Mouse (Mus musculus) CH12.LX (cell line): ENCODE results near the gene Sh2b1.
"Not testable (repeated sequence)": the region's sequence is repeated elsewhere in the genome, so short reads cannot be mapped to it uniquely, and the experiment has no call there.

Source experiments
- BHLHE40 ChIP-seq: IDR thresholded peaks from 2 replicates; pipeline ENCODE4 v1.6.1; 2011; ENCODE audit warnings: mild to moderate bottlenecking, low read depth, low read length, improper control_type of control experiment
- CTCF ChIP-seq, 2 experiments: IDR thresholded peaks in 1 of 2; conservative IDR thresholded peaks in 1 of 2; 2 replicates each; pipeline ENCODE4 v1.5.1; 2011 to 2012; ENCODE audit warnings: low read depth in 2 of 2, low read length in 2 of 2, improper control_type of control experiment in 1 of 2, inconsistent platforms in 1 of 2, mild to moderate bottlenecking in 1 of 2, moderate library complexity in 1 of 2
- EP300 ChIP-seq: IDR thresholded peaks from 2 replicates; pipeline ENCODE4 v1.6.1; 2011; ENCODE audit warnings: low read length, improper control_type of control experiment
- MAZ ChIP-seq: IDR thresholded peaks from 2 replicates; pipeline ENCODE4 v1.6.1; 2012; ENCODE audit warnings: low read depth, mild to moderate bottlenecking, inconsistent platforms, low read length, improper control_type of control experiment, moderate library complexity
- MEF2A ChIP-seq: IDR thresholded peaks from 2 replicates; pipeline ENCODE4 v1.6.1; 2014; ENCODE audit warnings: low read depth, mild to moderate bottlenecking, inconsistent platforms, low read length, improper control_type of control experiment, borderline replicate concordance
- NELFE ChIP-seq: IDR thresholded peaks from 2 replicates; pipeline ENCODE4 v1.6.1; 2011; ENCODE audit warnings: low read depth, low read length, improper control_type of control experiment
- POLR2A ChIP-seq: IDR thresholded peaks from 2 replicates; pipeline ENCODE4 v1.6.1; 2011; ENCODE audit warnings: low read depth, mild to moderate bottlenecking, improper control_type of control experiment, low read length

DNA sequence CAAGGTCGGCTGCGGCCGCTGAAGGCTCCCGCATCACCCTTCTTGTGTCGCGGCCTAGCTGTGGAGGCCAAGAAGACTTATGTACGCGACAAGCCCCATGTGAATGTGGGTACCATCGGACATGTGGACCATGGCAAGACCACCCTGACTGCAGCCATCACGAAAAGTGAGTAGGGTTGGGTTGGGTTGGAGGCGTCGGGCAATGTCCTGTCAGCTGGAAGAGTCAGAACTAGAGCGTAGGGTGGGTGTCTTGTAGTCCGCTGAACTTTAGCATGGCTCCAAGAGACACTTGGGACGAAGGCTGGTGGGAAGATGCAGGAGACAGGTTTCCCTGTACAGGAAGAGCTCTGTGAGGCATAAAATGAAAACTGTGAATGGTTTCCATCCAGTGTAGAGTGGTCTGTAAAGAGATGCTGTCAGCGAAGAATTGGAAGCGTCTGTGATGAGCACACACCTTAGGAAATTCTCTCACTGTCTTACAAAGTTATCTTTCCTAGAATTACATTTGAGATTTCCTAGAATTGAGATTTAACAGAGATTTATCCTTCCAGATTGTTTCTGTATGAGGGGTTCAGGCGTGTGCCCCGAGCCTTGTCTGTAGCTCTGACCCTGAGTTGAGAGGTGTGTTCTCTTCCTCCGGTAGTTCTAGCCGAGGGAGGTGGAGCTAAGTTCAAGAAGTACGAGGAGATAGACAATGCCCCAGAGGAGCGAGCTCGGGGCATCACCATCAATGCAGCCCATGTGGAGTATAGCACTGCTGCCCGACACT, 12.6 kb upstream of the Sh2b1 start:
- not testable (repeated sequence) for TF ChIP-seq EP300; MAZ; CTCF (conservative IDR thresholded peaks at IDR 0.05 in 1 of 2, IDR thresholded peaks at IDR 0.05 in 1 of 2; ENCODE audit: low read depth in 2 of 2, low read length in 2 of 2); POLR2A; MEF2A; BHLHE40; NELFE
